Mouse (Mus musculus): Measurements from ENCODE around the gene Bmp5. TPM values are rescaled to one million over a fixed set of nuclear protein-coding genes. Genes with fewer than 3 reads are reported as not detected.
"Not testable (repeated sequence)": the region's sequence is repeated elsewhere in the genome, so short reads cannot be mapped to it uniquely, and the experiment has no call there.

Bmp5 gene
- polyA plus RNA-seq, 1 experiment from 2014 or later, result 2.6 TPM

- H3K9ac ChIP-seq (ENCODE audit: low read depth, low read length), result no peak overlapping the region
- no peaks in the 10 kb centered on the region for H3K4me1 ChIP-seq (ENCODE audit: control insufficient read depth, insufficient read depth, low read length)
- no peak overlapping the region for H3K4me2 ChIP-seq (ENCODE audit: low read length)
- H3K27ac ChIP-seq (ENCODE audit: low read length), result no peak overlapping the region
- no peaks in the 10 kb centered on the region for H3K27me3 ChIP-seq (ENCODE audit: control insufficient read depth, insufficient read depth, low read depth, low read length)
- H3K9me3 ChIP-seq (replicated peaks; ENCODE audit: control insufficient read depth, low read length, poor library complexity, severe bottlenecking), result no peaks in the 10 kb centered on the region
- no peaks in the 10 kb centered on the region for H3K36me3 ChIP-seq (ENCODE audit: control insufficient read depth, insufficient read depth, low read length)
- 24% methylated on average over 5 of the region's 5 CpGs for WGBS
- no peak overlapping the region for H3K4me3 ChIP-seq (ENCODE audit: low read depth, low read length)
- ATAC-seq, result peak; percentile 5; the same call in 1 of the 2 replicates
These were observed 5.6 kb downstream of the Bmp5 start for GRCm38 (mm10) chr9:75780558-75781276.

GRCm38 (mm10) chr9:75781600-75781999 is 6.4 kb downstream of the Bmp5 start:
- Histone ChIP-seq H3K4me3 (ENCODE audit: low read depth, low read length) (no peak overlapping the region), H3K4me2 (ENCODE audit: low read length) (peak overlapping the region; percentile 7; the same call in 1 of the 2 replicates), H3K27me3 (ENCODE audit: control insufficient read depth, insufficient read depth, low read depth, low read length) (no peaks in the 10 kb centered on the region), H3K27ac (ENCODE audit: low read length) (no peak overlapping the region), H3K9me3 (replicated peaks; ENCODE audit: control insufficient read depth, low read length, poor library complexity, severe bottlenecking) (no peaks in the 10 kb centered on the region), H3K36me3 (ENCODE audit: control insufficient read depth, insufficient read depth, low read length) (no peaks in the 10 kb centered on the region), H3K9ac (ENCODE audit: low read depth, low read length) (no peak overlapping the region), H3K4me1 (ENCODE audit: control insufficient read depth, insufficient read depth, low read length) (no peaks in the 10 kb centered on the region)
- ATAC-seq, result no peak
- 20% methylated on average over 5 of the region's 5 CpGs for WGBS

- no peaks in the 10 kb centered on the region for H3K4me1 ChIP-seq (ENCODE audit: control insufficient read depth, insufficient read depth, low read length)
- no peaks in the 10 kb centered on the region for H3K36me3 ChIP-seq (ENCODE audit: control insufficient read depth, insufficient read depth, low read length)
- no peak overlapping the region for H3K9ac ChIP-seq (ENCODE audit: low read depth, low read length)
- no peak overlapping the region for H3K4me3 ChIP-seq (ENCODE audit: low read depth, low read length)
- no peak overlapping the region for H3K4me2 ChIP-seq (ENCODE audit: low read length)
- no peak for ATAC-seq
- 92% methylated on average over 2 of the region's 2 CpGs for WGBS
- no peaks in the 10 kb centered on the region for H3K27me3 ChIP-seq (ENCODE audit: control insufficient read depth, insufficient read depth, low read depth, low read length)
- H3K9me3 ChIP-seq (replicated peaks; ENCODE audit: control insufficient read depth, low read length, poor library complexity, severe bottlenecking), result no peaks in the 10 kb centered on the region
- no peak overlapping the region for H3K27ac ChIP-seq (ENCODE audit: low read length)
These were observed 8.4 kb downstream of the Bmp5 start for GRCm38 (mm10) chr9:75783573-75783972.

GRCm38 (mm10) chr9:75785959-75786358 is 10.8 kb downstream of the Bmp5 start:
- no peaks in the 10 kb centered on the region for H3K27me3 ChIP-seq (ENCODE audit: control insufficient read depth, insufficient read depth, low read depth, low read length)
- no peaks in the 10 kb centered on the region for H3K9me3 ChIP-seq (replicated peaks; ENCODE audit: control insufficient read depth, low read length, poor library complexity, severe bottlenecking)
- no peak overlapping the region for H3K9ac ChIP-seq (ENCODE audit: low read depth, low read length)
- H3K27ac ChIP-seq (ENCODE audit: low read length), result no peak overlapping the region
- H3K36me3 ChIP-seq (ENCODE audit: control insufficient read depth, insufficient read depth, low read length), result no peaks in the 10 kb centered on the region
- no peak overlapping the region for H3K4me2 ChIP-seq (ENCODE audit: low read length)
- no peaks in the 10 kb centered on the region for H3K4me1 ChIP-seq (ENCODE audit: control insufficient read depth, insufficient read depth, low read length)
- no peak for ATAC-seq
- no peak overlapping the region for H3K4me3 ChIP-seq (ENCODE audit: low read depth, low read length)
- WGBS, result 84% methylated on average over 5 of the region's 5 CpGs

GRCm38 (mm10) chr9:75787121-75787520 is 12.0 kb downstream of the Bmp5 start:
- WGBS, result 93% methylated on average over 15 of the region's 15 CpGs
- Histone ChIP-seq H3K36me3 (ENCODE audit: control insufficient read depth, insufficient read depth, low read length) (no peaks in the 10 kb centered on the region), H3K4me2 (ENCODE audit: low read length) (no peak overlapping the region), H3K4me1 (ENCODE audit: control insufficient read depth, insufficient read depth, low read length) (no peaks in the 10 kb centered on the region), H3K9ac (ENCODE audit: low read depth, low read length) (no peak overlapping the region), H3K27me3 (ENCODE audit: control insufficient read depth, insufficient read depth, low read depth, low read length) (no peaks in the 10 kb centered on the region), H3K27ac (ENCODE audit: low read length) (no peak overlapping the region), H3K4me3 (ENCODE audit: low read depth, low read length) (no peak overlapping the region), H3K9me3 (replicated peaks; ENCODE audit: control insufficient read depth, low read length, poor library complexity, severe bottlenecking) (no peaks in the 10 kb centered on the region)
- ATAC-seq, result no peak

- no peak for ATAC-seq
- no peaks in the 10 kb centered on the region for H3K9me3 ChIP-seq (replicated peaks; ENCODE audit: control insufficient read depth, low read length, poor library complexity, severe bottlenecking)
- H3K9ac ChIP-seq (ENCODE audit: low read depth, low read length), result no peak overlapping the region
- H3K36me3 ChIP-seq (ENCODE audit: control insufficient read depth, insufficient read depth, low read length), result no peaks in the 10 kb centered on the region
- H3K27me3 ChIP-seq (ENCODE audit: control insufficient read depth, insufficient read depth, low read depth, low read length), result no peaks in the 10 kb centered on the region
- H3K27ac ChIP-seq (ENCODE audit: low read length), result no peak overlapping the region
- H3K4me2 ChIP-seq (ENCODE audit: low read length), result no peak overlapping the region
- 58% methylated on average over 7 of the region's 7 CpGs for WGBS
- no peaks in the 10 kb centered on the region for H3K4me1 ChIP-seq (ENCODE audit: control insufficient read depth, insufficient read depth, low read length)
- no peak overlapping the region for H3K4me3 ChIP-seq (ENCODE audit: low read depth, low read length)
These were observed 14.8 kb downstream of the Bmp5 start for GRCm38 (mm10) chr9:75789879-75790428.

- ATAC-seq, result no peak
- no peak overlapping the region for H3K4me3 ChIP-seq (ENCODE audit: low read depth, low read length)
- H3K36me3 ChIP-seq (ENCODE audit: control insufficient read depth, insufficient read depth, low read length), result no peaks in the 10 kb centered on the region
- WGBS, result 87% methylated on average over 6 of the region's 6 CpGs
- H3K27ac ChIP-seq (ENCODE audit: low read length), result no peak overlapping the region
- no peaks in the 10 kb centered on the region for H3K4me1 ChIP-seq (ENCODE audit: control insufficient read depth, insufficient read depth, low read length)
- no peak overlapping the region for H3K4me2 ChIP-seq (ENCODE audit: low read length)
- no peaks in the 10 kb centered on the region for H3K27me3 ChIP-seq (ENCODE audit: control insufficient read depth, insufficient read depth, low read depth, low read length)
- no peak overlapping the region for H3K9ac ChIP-seq (ENCODE audit: low read depth, low read length)
- H3K9me3 ChIP-seq (replicated peaks; ENCODE audit: control insufficient read depth, low read length, poor library complexity, severe bottlenecking), result no peaks in the 10 kb centered on the region
These were observed 29.8 kb downstream of the Bmp5 start for GRCm38 (mm10) chr9:75804940-75805339.

GRCm38 (mm10) chr9:75808179-75808578 is 33.0 kb downstream of the Bmp5 start:
- WGBS, result 100% methylated on average over 2 of the region's 4 CpGs
- H3K9me3 ChIP-seq (replicated peaks; ENCODE audit: control insufficient read depth, low read length, poor library complexity, severe bottlenecking); H3K4me3 ChIP-seq (ENCODE audit: low read depth, low read length); H3K36me3 ChIP-seq (ENCODE audit: control insufficient read depth, insufficient read depth, low read length); ATAC-seq; H3K27ac ChIP-seq (ENCODE audit: low read length); H3K4me1 ChIP-seq (ENCODE audit: control insufficient read depth, insufficient read depth, low read length); H3K27me3 ChIP-seq (ENCODE audit: control insufficient read depth, insufficient read depth, low read depth, low read length); H3K9ac ChIP-seq (ENCODE audit: low read depth, low read length); H3K4me2 ChIP-seq (ENCODE audit: low read length): not testable (repeated sequence)

- H3K9me3 ChIP-seq (replicated peaks; ENCODE audit: control insufficient read depth, low read length, poor library complexity, severe bottlenecking), result no peaks in the 10 kb centered on the region
- no peak overlapping the region for H3K4me2 ChIP-seq (ENCODE audit: low read length)
- no peak overlapping the region for H3K27ac ChIP-seq (ENCODE audit: low read length)
- no peaks in the 10 kb centered on the region for H3K4me1 ChIP-seq (ENCODE audit: control insufficient read depth, insufficient read depth, low read length)
- H3K27me3 ChIP-seq (ENCODE audit: control insufficient read depth, insufficient read depth, low read depth, low read length), result no peaks in the 10 kb centered on the region
- no peak overlapping the region for H3K4me3 ChIP-seq (ENCODE audit: low read depth, low read length)
- 37% methylated on average over 7 of the region's 7 CpGs for WGBS
- H3K9ac ChIP-seq (ENCODE audit: low read depth, low read length), result no peak overlapping the region
- no peak for ATAC-seq
- H3K36me3 ChIP-seq (ENCODE audit: control insufficient read depth, insufficient read depth, low read length), result no peaks in the 10 kb centered on the region
These were observed 33.5 kb downstream of the Bmp5 start for GRCm38 (mm10) chr9:75808659-75809058.
